Mouse (Mus musculus) liver, postnatal 0 days (tissue): ENCODE data around the gene Ddx43. TPM values are rescaled to one million over a fixed set of nuclear protein-coding genes. Genes with fewer than 3 reads are reported as not detected.

ENCODE experiments used
- ATAC-seq: fragments of 200-750 bp; cut with Nextera tagmentation; 2 replicates; pipeline ENCODE4 v1.8.0; 2017; ENCODE audit warnings: mild to moderate bottlenecking, moderate library complexity
- DNase-seq: peaks from one replicate; pipeline ENCODE4 v3.0.0-alpha.2; 2016
- H3K27ac ChIP-seq: fragments of 300-500 bp; sonication (generic); 2 replicates; pipeline ENCODE4 v1.5.1; 2014; ENCODE audit warnings: antibody characterized with exemption, moderate library complexity, mild to moderate bottlenecking, low read depth
- H3K27me3 ChIP-seq: fragments of 300-500 bp; sonication (generic); 2 replicates; pipeline ENCODE4 v1.6.1; 2014; ENCODE audit warnings: low read length, control low read depth, mixed read lengths; ENCODE audit not compliant: insufficient read depth
- H3K36me3 ChIP-seq: fragments of 300-500 bp; sonication (generic); replicated peaks from 2 replicates; pipeline ENCODE4 v1.6.1; 2014; ENCODE audit warnings: mild to moderate bottlenecking, control low read depth, low read length, moderate library complexity, mixed read lengths; ENCODE audit not compliant: insufficient read depth
- H3K4me1 ChIP-seq: fragments of 300-500 bp; sonication (generic); 2 replicates; pipeline ENCODE4 v1.6.1; 2014; ENCODE audit warnings: antibody characterized with exemption, mild to moderate bottlenecking, control low read depth; ENCODE audit not compliant: insufficient read depth
- H3K4me2 ChIP-seq: fragments of 300-500 bp; sonication (generic); 2 replicates; pipeline ENCODE4 v1.6.1; 2014; ENCODE audit warnings: low read depth, mild to moderate bottlenecking, low read length, moderate library complexity, mixed read lengths
- H3K4me3 ChIP-seq: fragments of 300-500 bp; sonication (generic); 2 replicates; pipeline ENCODE4 v1.5.1; 2014; ENCODE audit warnings: low read depth, low read length
- H3K9ac ChIP-seq: fragments of 300-500 bp; sonication (generic); replicated peaks from 2 replicates; pipeline ENCODE4 v1.6.1; 2014; ENCODE audit warnings: mild to moderate bottlenecking, moderate library complexity
- H3K9me3 ChIP-seq: fragments of 300-500 bp; sonication (generic); 2 replicates; pipeline ENCODE4 v1.6.1; 2016; ENCODE audit warnings: mild to moderate bottlenecking, control low read depth, low read length, mixed read lengths
- CTCF ChIP-seq: sonication (generic); IDR thresholded peaks from 2 replicates; pipeline ENCODE4 v1.5.1; 2016; ENCODE audit warnings: antibody characterized with exemption, low read depth
- EP300 ChIP-seq: IDR thresholded peaks from 2 replicates; pipeline ENCODE4 v1.6.1; 2016; ENCODE audit warnings: antibody characterized with exemption, low read depth, mild to moderate bottlenecking
- WGBS: fragments of 180-500 bp; shearing (Covaris S2); extraction: QIAGEN DNeasy Blood & Tissue Kit; methylation state at CpG from one replicate; pipeline ENCODE4 v1.1.7; 2014; ENCODE audit not compliant: insufficient replicate concordance; 5-methylcytosine and 5-hydroxymethylcytosine counted together
- polyA plus RNA-seq: library from polyadenylated mRNA; unstranded; fragments of >200 nt; fragmentation: Nextera tagmentation; extraction: Ambion mirVana; gene quantifications from 2 replicates; pipeline ENCODE4 v1.2.1, GENCODE M21; 2015

The Ddx43 gene
- polyA plus RNA-seq, 1 experiment from 2014 or later = not detected

- peak; percentile 19 for DNase-seq
- H3K9ac ChIP-seq = no peak overlapping the region
- H3K27ac ChIP-seq = peak overlapping the region; percentile 50
- no peaks in the 10 kb centered on the region for H3K36me3 ChIP-seq
- ATAC-seq = peak; percentile 87
- WGBS = 69% methylated on average over 11 of the region's 11 CpGs
- no peaks in the 10 kb centered on the region for H3K27me3 ChIP-seq
- peaks cover 3% of the 10 kb centered on the region; the same call in 1 of the 2 replicates for H3K4me1 ChIP-seq
- no peaks in the 10 kb centered on the region for H3K9me3 ChIP-seq
- no peak for TF ChIP-seq EP300
- no peak for TF ChIP-seq CTCF
- no peak overlapping the region for H3K4me2 ChIP-seq
- H3K4me3 ChIP-seq = no peak overlapping the region
Measured at GRCm38 (mm10) chr9:78354665-78355578, 40.7 kb upstream of the Ddx43 start.

- H3K4me2 ChIP-seq = no peak within 1 kb of the TSS
- ATAC-seq = 0 out of 2 replicates have a peak, but pooled peaks have one; percentile 10
- H3K4me3 ChIP-seq = no peak within 1 kb of the TSS
- TF ChIP-seq EP300 (no peak), CTCF (no peak)
- H3K36me3 ChIP-seq = no peaks in the 10 kb centered on the region
- peak within 1 kb of the TSS; percentile 50 for H3K27ac ChIP-seq
- no peaks in the 10 kb centered on the region for H3K9me3 ChIP-seq
- no peak within 1 kb of the TSS for H3K9ac ChIP-seq
- H3K27me3 ChIP-seq = no peaks in the 10 kb centered on the region
- WGBS = 68% methylated on average over 8 of the region's 8 CpGs
- H3K4me1 ChIP-seq = peaks cover 3% of the 10 kb centered on the region; the same call in 1 of the 2 replicates
- DNase-seq = no peak
Measured at GRCm38 (mm10) chr9:78355611-78356010, 40.0 kb upstream of the Ddx43 start, which contains the start of gene Gsta2. Gene Gsta2 (minus strand): TSS chr9:78355788.

DNA sequence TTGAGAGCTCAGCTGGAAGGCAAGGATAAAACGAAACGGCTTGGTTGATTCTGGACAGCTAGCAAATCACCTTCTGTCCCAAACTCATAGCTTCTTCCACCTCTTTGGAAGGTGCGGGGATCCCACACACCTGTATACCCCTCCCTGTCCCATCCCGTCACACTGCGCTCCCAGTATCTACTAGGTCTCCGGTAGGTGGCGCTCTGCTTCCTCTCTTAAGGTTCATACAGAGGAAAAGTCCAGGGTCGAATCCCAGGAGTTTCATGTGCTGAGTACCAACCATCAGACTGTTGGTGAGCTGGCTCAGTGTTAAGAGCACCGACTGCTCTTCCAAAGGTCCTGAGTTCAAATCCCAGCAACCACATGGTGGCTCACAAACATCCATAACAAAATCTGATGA, 37.5 kb upstream of the Ddx43 start:
- Histone ChIP-seq H3K4me1 (peaks cover 3% of the 10 kb centered on the region; the same call in 1 of the 2 replicates), H3K9me3 (no peaks in the 10 kb centered on the region), H3K27ac (no peak overlapping the region), H3K36me3 (no peaks in the 10 kb centered on the region), H3K4me3 (no peak overlapping the region), H3K4me2 (no peak overlapping the region), H3K9ac (no peak overlapping the region), H3K27me3 (no peaks in the 10 kb centered on the region)
- no peak for TF ChIP-seq EP300
- peak; percentile 85 for TF ChIP-seq CTCF
- WGBS = 15% methylated on average over 9 of the region's 9 CpGs
- DNase-seq = peak; percentile 76
- peak; percentile 47; the same call in 1 of the 2 replicates for ATAC-seq

DNA sequence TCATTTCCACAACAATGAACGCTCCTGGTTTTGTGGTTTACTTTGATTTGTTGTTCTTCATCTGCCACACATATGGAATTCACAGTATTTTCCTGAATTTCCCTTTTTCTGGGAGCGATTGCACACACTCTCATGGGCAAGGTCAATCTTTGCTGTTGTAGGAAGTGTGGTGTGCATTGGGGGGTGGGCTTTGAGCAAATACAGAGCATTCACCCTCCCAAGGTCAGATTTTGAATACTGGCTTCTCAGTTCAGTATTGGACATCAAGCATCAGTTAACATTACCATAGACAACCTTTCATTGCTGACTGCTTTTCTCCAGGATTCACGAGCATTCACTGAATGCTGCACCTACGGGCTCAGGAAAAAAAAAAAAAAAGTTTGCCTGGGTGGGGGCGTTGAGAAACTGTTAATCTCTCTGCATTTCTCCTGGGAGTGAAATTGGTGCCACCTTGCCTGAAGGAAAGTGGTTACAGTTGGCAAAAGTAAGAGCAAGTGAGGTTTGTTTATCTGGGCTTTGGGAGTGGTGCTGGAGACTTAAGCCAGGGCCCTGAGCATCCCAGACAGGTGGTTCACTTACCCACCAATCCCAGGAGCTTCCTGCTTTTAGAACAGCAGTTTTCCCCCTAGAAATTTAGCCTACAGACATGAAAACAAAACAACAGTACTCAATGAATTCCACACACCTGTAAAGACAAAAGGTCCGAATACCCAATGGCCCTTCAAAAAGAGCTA, 35.7 kb upstream of the Ddx43 start:
- Histone ChIP-seq H3K4me1 (peaks cover 3% of the 10 kb centered on the region; the same call in 1 of the 2 replicates), H3K27ac (no peak overlapping the region), H3K4me3 (no peak overlapping the region), H3K9me3 (no peaks in the 10 kb centered on the region), H3K27me3 (no peaks in the 10 kb centered on the region), H3K36me3 (no peaks in the 10 kb centered on the region), H3K9ac (no peak overlapping the region), H3K4me2 (no peak overlapping the region)
- no peak for ATAC-seq
- no peak for DNase-seq
- WGBS = 71% methylated on average over 6 of the region's 6 CpGs
- no peak for TF ChIP-seq CTCF
- no peak for TF ChIP-seq EP300

DNA sequence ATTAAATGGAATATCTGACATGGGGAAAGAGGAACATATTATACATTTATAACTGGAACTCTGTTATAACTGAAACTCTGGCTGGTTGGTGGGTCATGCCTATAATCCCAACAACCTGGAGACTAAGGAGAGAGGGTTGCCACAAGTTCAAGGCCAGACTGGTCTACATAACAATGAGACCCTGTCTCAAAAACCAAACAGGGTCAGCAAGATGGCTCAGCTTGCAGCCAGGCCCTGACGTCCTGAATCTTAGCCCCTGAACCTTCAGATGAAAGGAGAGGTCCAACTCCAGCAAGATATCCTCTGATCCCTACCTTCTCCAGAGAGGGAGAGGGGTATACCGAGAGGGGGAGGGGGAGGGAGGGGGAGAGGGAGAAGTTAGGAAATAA, 35.1 kb upstream of the Ddx43 start:
- no peaks in the 10 kb centered on the region for H3K36me3 ChIP-seq
- 49% methylated on average over 2 of the region's 2 CpGs for WGBS
- H3K9ac ChIP-seq = no peak overlapping the region

GRCm38 (mm10) chr9:78363374-78363773, 32.2 kb upstream of the Ddx43 start:
- 24% methylated on average over 6 of the region's 6 CpGs for WGBS
- no peak for TF ChIP-seq CTCF
- TF ChIP-seq EP300 = peak; percentile 31; the same call in 1 of the 2 replicates

More for the DNA sequence above, 35.1 kb upstream of the Ddx43 start:
- Histone ChIP-seq H3K4me1 (no peaks in the 10 kb centered on the region), H3K4me3 (no peak overlapping the region), H3K9me3 (no peaks in the 10 kb centered on the region), H3K27ac (no peak overlapping the region), H3K27me3 (no peaks in the 10 kb centered on the region), H3K4me2 (no peak overlapping the region)
- TF ChIP-seq EP300 (no peak), CTCF (no peak)
- DNase-seq (no peak), ATAC-seq (no peak)

More at GRCm38 (mm10) chr9:78363374-78363773, 32.2 kb upstream of the Ddx43 start:
- Histone ChIP-seq H3K4me2 (no peak overlapping the region), H3K27ac (no peak overlapping the region), H3K4me1 (no peaks in the 10 kb centered on the region), H3K4me3 (no peak overlapping the region), H3K9ac (no peak overlapping the region), H3K27me3 (no peaks in the 10 kb centered on the region), H3K9me3 (no peaks in the 10 kb centered on the region), H3K36me3 (no peaks in the 10 kb centered on the region)
- DNase-seq (no peak), ATAC-seq (no peak)
